Mouse (Mus musculus) heart, embryonic 16.5 days (tissue): Measurements from ENCODE around the gene Rabl6. TPM values are rescaled to one million over a fixed set of nuclear protein-coding genes. Genes with fewer than 3 reads are reported as not detected.

ENCODE experiments used
- ATAC-seq: fragments of 200-750 bp; cut with Nextera tagmentation; replicated peaks from 2 replicates; pipeline ENCODE4 v1.8.0; 2017; ENCODE audit warnings: moderate number of reproducible peaks; ENCODE audit not compliant: insufficient read depth, low FRiP score; ENCODE audit errors: extremely low read depth
- H3K27ac ChIP-seq: fragments of 300-500 bp; sonication (generic); 2 replicates; pipeline ENCODE4 v1.5.1; 2014; ENCODE audit warnings: mild to moderate bottlenecking, low read length, control low read depth, moderate library complexity
- H3K27me3 ChIP-seq: fragments of 300-500 bp; sonication (generic); 2 replicates; pipeline ENCODE4 v1.6.1; 2014; ENCODE audit warnings: low read length, mixed read lengths; ENCODE audit not compliant: control insufficient read depth, insufficient read depth
- H3K36me3 ChIP-seq: fragments of 300-500 bp; sonication (generic); 2 replicates; pipeline ENCODE4 v1.6.1; 2014; ENCODE audit not compliant: control insufficient read depth, insufficient read depth
- H3K4me1 ChIP-seq: fragments of 300-500 bp; sonication (generic); 2 replicates; pipeline ENCODE4 v1.6.1; 2014; ENCODE audit warnings: low read length, mixed read lengths; ENCODE audit not compliant: control insufficient read depth, insufficient read depth
- H3K4me2 ChIP-seq: fragments of 300-500 bp; sonication (generic); 2 replicates; pipeline ENCODE4 v1.6.1; 2014; ENCODE audit warnings: low read depth, mild to moderate bottlenecking, control low read depth, low read length
- H3K4me3 ChIP-seq: fragments of 300-500 bp; sonication (generic); 2 replicates; pipeline ENCODE4 v1.5.1; 2014; ENCODE audit warnings: mild to moderate bottlenecking, control low read depth, low read length
- H3K9ac ChIP-seq: fragments of 300-500 bp; sonication (generic); 2 replicates; pipeline ENCODE4 v1.6.1; 2014; ENCODE audit warnings: low read length, control low read depth
- H3K9me3 ChIP-seq: fragments of 300-500 bp; sonication (generic); replicated peaks from 2 replicates; pipeline ENCODE4 v1.6.1; 2016; ENCODE audit warnings: low read length; ENCODE audit not compliant: control insufficient read depth
- WGBS: fragments of 180-500 bp; shearing (Covaris S2); extraction: QIAGEN DNeasy Blood & Tissue Kit; methylation state at CpG from one replicate; pipeline ENCODE4 v1.1.7; 2014; 5-methylcytosine and 5-hydroxymethylcytosine counted together
- polyA plus RNA-seq: library from polyadenylated mRNA; unstranded; fragments of >200 nt; fragmentation: Nextera tagmentation; extraction: Ambion mirVana; gene quantifications from 2 replicates; pipeline ENCODE4 v1.2.1, GENCODE M21; 2015

The Rabl6 gene
- polyA plus RNA-seq, 1 experiment from 2014 or later: 42.7 TPM

DNA sequence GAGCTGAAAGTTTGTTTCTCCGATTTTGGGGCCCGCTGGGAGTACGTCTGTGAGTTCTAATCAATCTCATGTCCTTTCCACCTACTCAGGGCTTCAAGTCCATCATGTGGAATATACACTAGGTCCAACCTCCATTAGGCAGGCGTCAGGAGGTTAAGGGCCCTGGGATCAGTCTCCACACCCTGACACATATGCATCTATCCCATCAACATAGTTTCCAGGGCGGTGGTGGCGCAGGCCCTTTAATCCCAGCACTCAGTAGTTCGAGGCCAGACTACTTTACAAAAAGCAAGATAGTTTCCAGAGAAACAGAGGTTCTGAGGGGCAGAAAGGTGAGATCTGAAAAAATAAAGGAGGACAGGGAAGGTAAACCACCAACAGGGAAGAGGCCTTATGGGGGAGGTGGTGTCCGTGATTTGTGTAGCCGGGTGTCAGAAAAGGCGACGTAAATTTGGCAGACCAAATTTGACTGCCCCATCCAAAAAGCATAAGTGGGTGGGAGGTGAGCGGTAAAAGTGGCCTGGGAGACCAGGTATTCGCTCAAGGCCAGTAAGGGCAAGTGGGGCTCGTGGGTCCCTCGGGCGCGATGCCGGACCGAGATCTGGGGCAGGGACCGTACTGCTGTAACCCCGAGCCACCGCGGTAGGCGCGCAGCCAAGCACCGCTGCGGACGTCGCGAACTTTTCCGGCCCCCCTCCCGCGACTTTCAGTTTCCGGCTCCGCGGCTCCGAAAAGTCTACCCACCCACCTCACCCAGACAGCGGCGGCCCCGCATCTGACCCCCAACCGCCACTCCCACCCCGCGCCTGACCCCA lies 62.1 kb downstream of the Rabl6 start:
- peak overlapping the region; percentile 67 for H3K4me2 ChIP-seq
- peaks cover 4% of the 10 kb centered on the region for H3K4me1 ChIP-seq
- no peaks in the 10 kb centered on the region for H3K36me3 ChIP-seq
- H3K27ac ChIP-seq: peak overlapping the region; percentile 77
- ATAC-seq: peak; percentile 69
- H3K9ac ChIP-seq: peak overlapping the region; percentile 90
- 7% methylated on average over 41 of the region's 43 CpGs for WGBS
- H3K9me3 ChIP-seq: no peaks in the 10 kb centered on the region
- H3K4me3 ChIP-seq: peak overlapping the region; percentile 82
- no peaks in the 10 kb centered on the region for H3K27me3 ChIP-seq

DNA sequence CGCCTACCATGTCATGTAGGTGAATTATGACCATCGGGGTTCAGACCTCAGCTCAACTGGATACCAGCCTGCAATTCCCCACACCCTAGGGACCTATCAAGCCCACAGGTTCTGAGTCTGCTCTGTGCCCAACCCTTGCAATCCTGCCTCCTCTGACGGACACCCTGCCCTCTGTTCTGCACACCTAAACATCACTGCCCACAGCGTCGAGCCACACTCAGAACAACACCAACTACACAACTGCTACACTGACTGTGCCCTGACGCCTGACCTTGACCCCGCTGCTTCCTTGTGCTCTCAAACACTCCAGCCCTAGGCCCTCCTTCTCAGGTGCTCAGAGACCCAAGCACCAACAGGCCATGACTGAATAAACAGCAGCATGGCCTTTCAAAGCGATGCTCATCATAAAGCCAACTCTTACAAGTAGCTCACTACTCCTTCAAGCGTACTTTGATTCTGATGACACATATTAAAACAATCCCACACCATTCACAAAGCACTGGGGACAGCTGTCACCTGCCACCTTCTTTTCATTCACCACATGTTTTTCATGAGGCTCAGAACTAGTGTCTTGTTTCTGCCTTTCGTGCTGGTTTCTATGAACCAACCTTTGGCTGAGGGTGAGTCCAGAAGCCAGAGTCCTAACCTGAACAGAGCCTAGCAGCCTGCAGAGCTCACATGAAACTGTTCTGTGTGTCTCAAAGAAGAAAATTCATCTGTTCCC lies 66.5 kb downstream of the Rabl6 start:
- peaks cover 4% of the 10 kb centered on the region for H3K4me1 ChIP-seq
- no peak overlapping the region for H3K27ac ChIP-seq
- H3K4me3 ChIP-seq: no peak overlapping the region
- H3K27me3 ChIP-seq: no peaks in the 10 kb centered on the region
- no peak overlapping the region for H3K9ac ChIP-seq
- H3K9me3 ChIP-seq: no peaks in the 10 kb centered on the region
- no peak for ATAC-seq
- peaks cover 10% of the 10 kb centered on the region for H3K36me3 ChIP-seq
- no peak overlapping the region for H3K4me2 ChIP-seq
- WGBS: 83% methylated on average over 10 of the region's 10 CpGs

DNA sequence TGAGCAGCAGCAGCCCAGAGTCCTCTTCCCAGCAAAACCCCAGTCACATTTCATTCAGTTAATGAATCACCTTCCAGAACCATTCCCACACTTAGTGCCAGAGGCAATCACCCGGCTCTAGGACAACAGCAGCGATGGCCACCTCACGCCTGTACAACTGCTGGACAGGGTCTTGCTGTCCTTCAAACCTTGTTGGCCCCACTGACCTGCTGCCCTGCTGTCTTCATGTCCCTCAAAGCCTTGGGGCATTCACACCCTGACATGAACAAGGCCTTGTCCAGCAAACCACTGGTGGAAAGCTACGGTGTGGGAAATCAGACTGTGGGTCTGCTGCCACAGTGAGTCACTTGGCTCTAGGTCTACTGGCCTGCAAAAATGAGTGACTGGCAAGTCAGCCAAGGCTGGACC lies 67.8 kb downstream of the Rabl6 start:
- no peak for ATAC-seq
- Histone ChIP-seq H3K27me3 (no peaks in the 10 kb centered on the region), H3K9me3 (no peaks in the 10 kb centered on the region), H3K9ac (no peak overlapping the region), H3K27ac (no peak overlapping the region), H3K4me3 (no peak overlapping the region), H3K4me1 (peaks cover 2% of the 10 kb centered on the region), H3K4me2 (no peak overlapping the region), H3K36me3 (peaks cover 14% of the 10 kb centered on the region)
- WGBS: 92% methylated on average over 4 of the region's 4 CpGs

- Histone ChIP-seq H3K9ac (no peak overlapping the region), H3K27me3 (no peaks in the 10 kb centered on the region), H3K36me3 (peaks cover 20% of the 10 kb centered on the region), H3K27ac (no peak overlapping the region), H3K4me2 (no peak overlapping the region), H3K4me1 (peaks cover 4% of the 10 kb centered on the region), H3K9me3 (no peaks in the 10 kb centered on the region), H3K4me3 (no peak overlapping the region)
- ATAC-seq: no peak
- 53% methylated on average over 8 of the region's 8 CpGs for WGBS
These were observed 71.8 kb downstream of the Rabl6 start for GRCm38 (mm10) chr2:25536531-25536930.

DNA sequence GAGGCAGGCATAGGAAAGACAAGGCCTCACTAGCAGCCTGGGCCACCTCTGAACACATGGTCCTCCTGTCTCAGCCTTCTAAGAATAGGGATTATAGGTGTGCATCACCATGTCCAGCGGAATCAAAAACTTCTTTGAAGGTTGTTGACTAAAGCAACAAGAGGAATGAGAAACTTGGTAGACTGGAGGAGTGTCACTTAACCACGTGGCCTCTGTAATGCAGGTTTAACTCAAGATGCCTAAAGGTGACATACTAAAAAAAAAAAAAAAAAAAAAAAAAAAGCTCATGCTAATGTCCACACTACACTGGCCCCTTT lies 73.5 kb downstream of the Rabl6 start:
- Histone ChIP-seq H3K36me3 (peaks cover 26% of the 10 kb centered on the region), H3K4me3 (no peak overlapping the region), H3K27me3 (no peaks in the 10 kb centered on the region), H3K9ac (no peak overlapping the region), H3K9me3 (no peaks in the 10 kb centered on the region), H3K4me2 (no peak overlapping the region), H3K27ac (no peak overlapping the region), H3K4me1 (peaks cover 4% of the 10 kb centered on the region)
- WGBS: 93% methylated on average over 2 of the region's 2 CpGs
- no peak for ATAC-seq

DNA sequence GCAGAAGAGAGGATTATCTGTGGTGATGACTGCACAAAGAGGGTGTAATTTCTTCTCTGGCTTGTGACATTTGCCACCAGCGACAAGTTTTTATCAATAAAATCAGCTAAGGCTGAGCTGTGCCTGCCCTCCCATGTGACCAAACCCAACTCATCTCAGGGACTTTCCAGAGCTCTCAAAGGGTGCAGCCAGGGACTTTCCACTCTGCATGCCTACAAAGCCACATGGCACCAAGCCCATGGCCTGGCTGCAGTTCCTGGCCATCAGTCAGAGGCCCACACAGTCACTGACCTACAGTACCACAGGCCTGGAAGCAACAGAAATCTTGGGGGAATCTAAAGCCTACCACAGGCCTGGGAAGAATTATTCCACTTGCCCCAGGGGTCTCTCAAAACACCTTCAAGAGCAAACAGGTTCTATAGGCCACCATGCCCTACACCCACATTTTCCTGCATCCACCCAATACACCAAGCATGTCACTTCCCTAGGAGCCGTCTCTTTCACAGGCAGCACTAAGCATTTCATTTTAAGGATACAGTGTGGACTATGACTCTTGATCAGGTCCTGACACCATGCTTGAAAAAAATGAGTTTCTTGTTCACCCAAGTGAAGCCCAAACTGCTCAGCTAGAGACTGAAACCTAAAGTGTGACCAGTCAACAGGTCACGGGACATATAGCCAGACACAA lies 74.0 kb downstream of the Rabl6 start:
- no peak overlapping the region for H3K9ac ChIP-seq
- H3K27ac ChIP-seq: peak overlapping the region; percentile 70
- H3K4me3 ChIP-seq: no peak overlapping the region
- WGBS: 68% methylated on average over 3 of the region's 3 CpGs
- peak; percentile 76; the same call in 1 of the 2 replicates for ATAC-seq
- peaks cover 4% of the 10 kb centered on the region for H3K4me1 ChIP-seq
- no peaks in the 10 kb centered on the region for H3K9me3 ChIP-seq
- peaks cover 28% of the 10 kb centered on the region for H3K36me3 ChIP-seq
- H3K27me3 ChIP-seq: no peaks in the 10 kb centered on the region
- H3K4me2 ChIP-seq: no peak overlapping the region

GRCm38 (mm10) chr2:25533707-25534106 lies 74.6 kb downstream of the Rabl6 start:
- 91% methylated on average over 2 of the region's 2 CpGs for WGBS
- ATAC-seq: no peak

More at GRCm38 (mm10) chr2:25533707-25534106, 74.6 kb downstream of the Rabl6 start:
- Histone ChIP-seq H3K9ac (no peak overlapping the region), H3K36me3 (peaks cover 34% of the 10 kb centered on the region), H3K9me3 (no peaks in the 10 kb centered on the region), H3K27ac (peak overlapping the region; percentile 66; the same call in 1 of the 2 replicates), H3K4me2 (no peak overlapping the region), H3K4me1 (peaks cover 4% of the 10 kb centered on the region), H3K4me3 (no peak overlapping the region), H3K27me3 (no peaks in the 10 kb centered on the region)
